Mouse (Mus musculus): Measurements from ENCODE around the gene Gsc. TPM values are rescaled to one million over a fixed set of nuclear protein-coding genes. Genes with fewer than 3 reads are reported as not detected.
"Not testable (repeated sequence)": the region's sequence is repeated elsewhere in the genome, so short reads cannot be mapped to it uniquely, and the experiment has no call there.

Gsc gene
- polyA plus RNA-seq, 1 experiment from 2014 or later, result 1.5 TPM

DNA sequence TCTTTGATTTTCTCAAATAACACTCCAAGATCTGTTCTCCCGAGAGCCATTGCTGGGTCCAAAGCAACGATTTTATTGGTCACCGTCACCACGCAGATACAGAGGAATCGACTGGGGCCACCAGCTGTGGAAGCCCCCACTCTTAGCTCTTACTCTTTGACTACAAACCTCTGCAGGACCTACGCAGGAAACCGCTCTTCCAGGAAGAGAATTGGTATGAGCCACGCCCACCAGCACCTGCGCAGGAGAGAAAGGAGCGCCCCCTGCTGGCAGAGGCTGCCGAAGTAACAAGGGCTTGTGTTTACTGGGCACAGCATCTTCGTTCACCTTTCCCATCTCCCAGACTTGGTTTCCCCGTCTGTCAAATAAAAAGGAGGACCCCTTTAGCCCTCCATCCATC, 25.0 kb downstream of the Gsc start:
- 36% methylated on average over 13 of the region's 13 CpGs for WGBS
- Histone ChIP-seq H3K9me3 (replicated peaks) (no peaks in the 10 kb centered on the region), H3K9ac (no peak overlapping the region), H3K4me2 (replicated peaks) (no peak overlapping the region; the same call in 1 of the 2 replicates), H3K36me3 (no peaks in the 10 kb centered on the region), H3K4me1 (no peaks in the 10 kb centered on the region), H3K4me3 (no peak overlapping the region), H3K27me3 (0 out of 2 replicates have a peak, but pooled peaks cover 2% of the 10 kb centered on the region), H3K27ac (no peak overlapping the region)
- ATAC-seq (ENCODE audit: low FRiP score), result no peak

DNA sequence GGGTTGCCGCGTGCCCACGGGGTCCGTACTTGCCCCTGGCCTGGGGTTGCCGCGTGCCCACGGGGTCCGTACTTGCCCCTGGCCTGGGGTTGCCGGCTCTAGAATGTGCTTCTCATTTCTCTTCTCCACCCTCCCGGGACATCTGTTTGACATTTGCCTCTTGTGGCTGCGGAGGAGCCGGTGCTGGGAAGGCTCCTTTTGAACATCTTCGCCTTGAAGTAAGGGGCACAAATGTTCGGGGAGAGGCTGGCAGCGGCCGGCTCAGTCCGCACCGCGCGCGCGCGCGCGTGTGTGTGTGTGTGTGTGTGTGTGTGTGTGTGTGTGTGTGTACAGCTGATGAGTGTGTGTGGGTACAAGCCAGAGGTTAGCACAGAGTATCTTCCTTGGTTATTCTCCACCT, 26.1 kb downstream of the Gsc start:
- not testable (repeated sequence) for ATAC-seq (ENCODE audit: low FRiP score); H3K27me3 ChIP-seq; H3K9ac ChIP-seq; H3K27ac ChIP-seq; H3K4me1 ChIP-seq; H3K9me3 ChIP-seq (replicated peaks); H3K36me3 ChIP-seq; H3K4me2 ChIP-seq (replicated peaks); H3K4me3 ChIP-seq
- 80% methylated on average over 25 of the region's 25 CpGs for WGBS

DNA sequence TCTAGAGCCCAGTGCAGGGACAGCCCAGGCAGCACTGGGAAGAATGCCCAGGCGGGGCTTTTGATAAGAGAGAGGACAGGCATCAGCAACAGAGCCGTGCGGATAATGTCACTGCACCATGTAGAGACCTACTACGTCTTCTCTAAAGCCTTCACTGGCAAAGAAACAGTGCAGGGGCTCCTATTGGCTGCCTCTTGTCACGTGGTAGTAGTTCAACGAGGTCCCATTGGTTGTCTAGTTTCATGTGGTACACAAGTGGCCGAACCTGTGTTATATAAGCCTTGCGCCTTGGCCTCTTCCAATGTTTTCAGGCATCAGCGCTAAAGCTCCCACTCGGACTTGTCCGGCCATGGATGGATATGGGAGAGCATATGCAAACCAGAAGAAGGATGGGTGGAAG, 29.4 kb downstream of the Gsc start:
- peaks cover 15% of the 10 kb centered on the region for H3K27me3 ChIP-seq
- H3K27ac ChIP-seq, result no peak overlapping the region
- no peak for ATAC-seq (ENCODE audit: low FRiP score)
- no peak overlapping the region for H3K4me3 ChIP-seq
- no peaks in the 10 kb centered on the region for H3K4me1 ChIP-seq
- no peak overlapping the region for H3K9ac ChIP-seq
- H3K9me3 ChIP-seq (replicated peaks), result no peaks in the 10 kb centered on the region
- H3K4me2 ChIP-seq (replicated peaks), result no peak overlapping the region
- H3K36me3 ChIP-seq, result no peaks in the 10 kb centered on the region
- WGBS, result 86% methylated on average over 11 of the region's 11 CpGs

DNA sequence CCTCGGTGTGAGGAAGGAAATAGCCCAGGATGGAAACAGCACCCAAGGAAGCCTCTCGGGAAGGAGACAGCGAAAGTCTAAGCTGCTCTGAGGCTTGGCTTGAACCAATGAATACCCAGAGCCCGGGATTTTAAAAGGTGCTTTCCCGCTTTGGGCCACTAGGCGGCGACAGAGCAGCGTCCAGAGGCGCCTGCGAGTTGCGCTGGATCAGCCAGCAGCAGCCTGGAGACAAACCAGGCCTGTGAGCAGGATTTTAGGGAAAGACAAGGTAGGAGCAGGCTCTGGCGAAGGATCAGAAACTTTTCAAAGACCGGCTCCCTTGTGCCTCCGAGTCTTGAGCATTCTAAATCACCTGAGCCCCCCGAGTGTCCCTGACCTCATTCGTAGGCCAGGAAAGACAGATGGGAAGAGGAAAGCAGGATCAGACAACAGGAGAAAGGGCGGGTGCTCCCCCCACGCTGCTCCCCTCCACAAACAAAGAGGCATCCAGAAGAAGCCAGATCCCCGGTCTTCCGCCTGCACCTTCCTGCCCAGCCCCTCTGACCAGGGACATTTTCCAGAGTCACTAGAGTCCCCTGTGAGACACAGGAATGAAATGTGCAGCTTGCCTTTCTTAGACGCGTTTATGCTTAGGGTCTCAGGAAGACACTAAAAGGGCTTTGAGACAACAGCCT, 32.9 kb downstream of the Gsc start:
- Histone ChIP-seq H3K4me1 (no peaks in the 10 kb centered on the region), H3K36me3 (no peaks in the 10 kb centered on the region), H3K4me3 (no peak overlapping the region), H3K4me2 (replicated peaks) (no peak overlapping the region), H3K27me3 (peaks cover 18% of the 10 kb centered on the region), H3K9me3 (replicated peaks) (no peaks in the 10 kb centered on the region), H3K9ac (peak overlapping the region; percentile 15), H3K27ac (no peak overlapping the region)
- WGBS, result 10% methylated on average over 22 of the region's 22 CpGs
- peak; percentile 57; the same call in 1 of the 2 replicates for ATAC-seq (ENCODE audit: low FRiP score)

DNA sequence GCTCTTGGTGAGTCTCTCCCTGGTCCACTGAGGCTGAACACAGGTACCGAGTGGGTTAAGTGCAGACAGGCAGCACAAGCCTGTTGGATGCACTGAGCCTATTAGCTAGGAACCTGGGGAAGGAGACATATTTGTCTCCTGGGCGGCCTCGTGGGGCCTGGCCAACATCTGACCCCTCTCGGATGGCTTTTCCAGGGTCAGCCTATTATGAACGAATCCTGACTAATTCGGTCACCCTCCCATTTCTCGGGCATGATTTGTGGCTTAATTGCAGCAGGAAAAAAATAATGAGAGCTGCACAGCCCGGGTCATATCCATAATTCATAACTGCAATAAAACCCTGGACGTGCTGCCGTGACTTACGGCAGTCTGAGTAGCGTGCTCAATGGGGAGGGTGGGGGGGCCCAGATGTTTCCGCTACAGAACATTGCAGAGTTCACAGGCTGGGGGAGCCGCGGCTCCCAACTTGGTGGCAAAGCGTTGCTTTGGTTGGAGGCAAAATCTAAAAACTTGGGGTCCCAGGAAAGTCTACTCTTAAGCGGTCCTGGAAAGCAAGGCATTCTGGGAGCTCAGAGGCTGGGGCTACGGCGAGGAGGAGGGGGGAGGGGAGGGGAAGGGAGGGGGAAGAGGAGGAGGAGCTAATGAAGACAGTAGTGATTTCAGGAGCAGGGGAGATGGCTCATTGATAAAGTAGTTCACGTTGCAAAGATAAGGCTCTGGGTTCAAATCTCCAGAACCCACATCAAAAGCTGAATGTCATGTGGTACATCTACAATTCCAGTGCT, 39.0 kb downstream of the Gsc start:
- H3K27ac ChIP-seq, result no peak overlapping the region
- H3K9me3 ChIP-seq (replicated peaks), result no peaks in the 10 kb centered on the region
- no peaks in the 10 kb centered on the region for H3K36me3 ChIP-seq
- peaks cover 9% of the 10 kb centered on the region; the same call in 1 of the 2 replicates for H3K4me1 ChIP-seq
- peak; percentile 38; the same call in 1 of the 2 replicates for ATAC-seq (ENCODE audit: low FRiP score)
- peaks cover 3% of the 10 kb centered on the region for H3K27me3 ChIP-seq
- no peak overlapping the region for H3K9ac ChIP-seq
- H3K4me3 ChIP-seq, result no peak overlapping the region
- H3K4me2 ChIP-seq (replicated peaks), result peak overlapping the region; percentile 17; the same call in 1 of the 2 replicates
- 71% methylated on average over 20 of the region's 20 CpGs for WGBS

DNA sequence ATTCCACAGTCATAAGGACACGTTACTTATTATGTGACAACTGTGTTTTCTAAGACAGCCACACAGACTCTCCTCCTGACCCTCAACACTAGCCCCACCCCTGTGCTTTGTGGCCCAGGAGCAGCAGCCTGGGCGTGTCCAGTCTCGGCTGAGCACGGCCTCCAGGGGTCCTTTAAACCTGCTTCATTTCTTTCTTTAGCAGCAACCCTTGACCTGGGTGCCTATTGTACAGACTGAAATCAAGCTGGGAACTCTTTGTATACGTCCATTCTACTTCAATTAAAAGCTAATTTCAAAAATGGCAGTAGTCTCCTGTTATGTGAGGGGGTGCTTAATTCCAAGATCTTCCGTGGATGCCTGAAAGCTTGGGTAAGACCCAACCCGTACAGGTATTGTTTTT, 39.9 kb downstream of the Gsc start:
- Histone ChIP-seq H3K4me2 (replicated peaks) (no peak overlapping the region), H3K4me3 (no peak overlapping the region), H3K36me3 (no peaks in the 10 kb centered on the region), H3K4me1 (peaks cover 9% of the 10 kb centered on the region; the same call in 1 of the 2 replicates), H3K27ac (no peak overlapping the region), H3K9ac (no peak overlapping the region), H3K27me3 (peaks cover 3% of the 10 kb centered on the region; the same call in 1 of the 2 replicates), H3K9me3 (replicated peaks) (no peaks in the 10 kb centered on the region)
- WGBS, result 28% methylated on average over 7 of the region's 7 CpGs
- no peak for ATAC-seq (ENCODE audit: low FRiP score)

DNA sequence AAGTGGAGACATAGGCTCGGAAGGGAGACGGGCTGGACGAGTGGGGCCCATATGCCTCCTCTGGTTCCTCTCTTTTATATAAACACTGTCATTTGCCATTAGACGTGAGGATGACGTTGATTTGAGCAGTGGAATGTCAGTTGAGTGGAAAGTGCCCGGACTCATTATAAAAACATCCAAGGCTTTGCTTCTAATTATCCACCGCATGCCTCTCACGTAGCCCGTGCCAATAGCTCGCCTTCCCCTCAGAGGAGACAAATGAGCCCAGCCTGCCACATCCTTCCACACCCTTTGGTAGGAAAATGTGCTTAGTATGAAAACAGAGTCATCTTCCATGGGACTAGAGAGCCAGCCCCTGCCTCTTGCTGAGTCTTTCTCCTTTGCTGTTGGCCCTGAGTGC, 41.8 kb downstream of the Gsc start:
- H3K4me3 ChIP-seq, result no peak overlapping the region
- WGBS, result 56% methylated on average over 10 of the region's 10 CpGs
- ATAC-seq (ENCODE audit: low FRiP score), result 0 out of 2 replicates have a peak, but pooled peaks have one; percentile 7
- H3K27me3 ChIP-seq, result no peaks in the 10 kb centered on the region
- no peak overlapping the region for H3K27ac ChIP-seq
- no peak overlapping the region for H3K9ac ChIP-seq
- no peaks in the 10 kb centered on the region for H3K36me3 ChIP-seq
- no peaks in the 10 kb centered on the region for H3K9me3 ChIP-seq (replicated peaks)
- H3K4me2 ChIP-seq (replicated peaks), result no peak overlapping the region
- peaks cover 9% of the 10 kb centered on the region; the same call in 1 of the 2 replicates for H3K4me1 ChIP-seq

DNA sequence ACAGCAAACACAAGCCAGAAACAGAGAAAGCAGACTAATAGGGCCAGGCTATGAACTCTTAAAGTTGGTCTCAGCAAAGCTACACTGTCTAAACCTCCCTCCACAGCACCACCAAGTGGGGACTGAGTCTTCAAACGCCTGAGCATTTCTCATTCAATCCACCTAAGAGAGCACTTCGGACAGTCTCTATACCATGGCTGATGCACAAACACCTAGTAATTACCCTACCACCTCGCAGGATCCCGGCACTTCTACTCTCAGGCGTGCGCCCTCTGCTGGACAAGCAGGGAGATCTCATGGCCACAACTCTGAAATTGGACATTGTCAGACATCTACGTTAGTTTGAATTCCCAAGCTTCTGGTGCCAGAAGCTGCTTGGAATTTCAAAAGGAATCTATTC, 46.2 kb downstream of the Gsc start:
- no peaks in the 10 kb centered on the region for H3K4me1 ChIP-seq
- H3K36me3 ChIP-seq, result no peaks in the 10 kb centered on the region
- WGBS, result 7% methylated on average over 7 of the region's 7 CpGs
- no peaks in the 10 kb centered on the region for H3K9me3 ChIP-seq (replicated peaks)
- no peak overlapping the region for H3K27ac ChIP-seq
- no peak overlapping the region for H3K4me3 ChIP-seq
- no peak overlapping the region for H3K4me2 ChIP-seq (replicated peaks)
- H3K27me3 ChIP-seq, result peaks cover 6% of the 10 kb centered on the region; the same call in 1 of the 2 replicates
- no peak overlapping the region for H3K9ac ChIP-seq
- ATAC-seq (ENCODE audit: low FRiP score), result 0 out of 2 replicates have a peak, but pooled peaks have one; percentile 27

DNA sequence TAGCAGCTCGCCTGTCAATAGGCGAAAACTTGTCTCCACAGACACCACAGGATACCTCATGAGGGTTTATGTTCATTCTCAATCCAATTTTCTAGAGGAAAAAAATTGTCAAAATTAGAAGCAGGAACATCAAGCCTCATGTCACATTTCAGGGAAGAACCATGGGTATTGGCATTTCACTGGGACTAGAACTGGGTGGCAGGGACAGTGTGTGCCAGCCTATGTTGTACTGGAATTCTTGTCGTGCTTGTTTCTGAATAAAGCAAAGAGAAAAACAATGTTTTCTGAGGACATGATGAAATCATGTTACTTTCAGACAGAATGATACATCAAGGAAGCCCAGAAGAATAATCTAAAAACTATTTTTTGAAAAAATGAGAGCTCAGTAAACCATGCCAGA, 47.5 kb downstream of the Gsc start:
- Histone ChIP-seq H3K4me3 (no peak overlapping the region), H3K4me2 (replicated peaks) (no peak overlapping the region), H3K9me3 (replicated peaks) (no peaks in the 10 kb centered on the region), H3K27ac (no peak overlapping the region), H3K27me3 (peaks cover 6% of the 10 kb centered on the region), H3K36me3 (no peaks in the 10 kb centered on the region), H3K4me1 (no peaks in the 10 kb centered on the region), H3K9ac (no peak overlapping the region)
- ATAC-seq (ENCODE audit: low FRiP score), result no peak
- 92% methylated on average over 3 of the region's 3 CpGs for WGBS

DNA sequence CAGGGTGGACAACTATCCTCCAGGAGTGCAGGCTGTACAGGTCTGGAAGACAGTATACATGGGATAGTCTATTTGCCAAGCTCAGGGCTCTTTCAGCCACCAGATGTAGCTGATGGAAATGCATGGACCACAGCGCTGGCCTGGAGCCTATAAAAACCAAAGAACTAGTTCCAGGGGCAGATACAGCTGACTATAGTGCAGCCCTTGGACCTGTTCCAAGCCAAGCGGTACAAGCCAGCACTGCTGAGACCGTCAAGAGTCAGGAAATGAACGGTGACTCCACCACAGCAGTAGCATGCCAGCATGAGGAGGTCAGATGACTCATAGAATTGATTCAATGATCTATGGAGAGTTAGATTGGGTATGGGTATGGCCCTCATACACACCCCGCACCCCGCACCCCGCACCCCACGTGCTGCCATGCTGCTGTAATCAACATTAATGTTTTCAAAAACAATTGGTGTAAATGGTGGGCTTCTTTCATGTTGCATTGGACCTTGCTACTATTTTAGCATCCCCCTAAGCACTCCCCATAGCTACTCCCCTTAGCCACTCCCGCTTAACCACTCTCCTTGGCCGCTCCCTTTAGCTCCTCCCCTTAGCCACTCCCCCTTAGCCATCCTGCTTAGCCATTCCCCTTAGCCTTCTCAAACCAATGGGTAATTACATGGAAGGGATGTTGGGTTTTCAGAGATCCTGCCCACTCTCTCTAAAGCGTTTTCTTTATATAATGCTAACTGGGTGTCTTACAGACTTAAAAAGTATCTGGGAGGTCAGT, 50.3 kb downstream of the Gsc start:
- no peaks in the 10 kb centered on the region for H3K9me3 ChIP-seq (replicated peaks)
- 72% methylated on average over 11 of the region's 11 CpGs for WGBS
- H3K4me3 ChIP-seq, result no peak overlapping the region
- H3K4me2 ChIP-seq (replicated peaks), result no peak overlapping the region
- no peaks in the 10 kb centered on the region for H3K36me3 ChIP-seq
- H3K27me3 ChIP-seq, result peaks cover 6% of the 10 kb centered on the region
- 0 out of 2 replicates have a peak, but pooled peaks cover 5% of the 10 kb centered on the region for H3K4me1 ChIP-seq
- H3K27ac ChIP-seq, result no peak overlapping the region
- no peak overlapping the region for H3K9ac ChIP-seq
- no peak for ATAC-seq (ENCODE audit: low FRiP score)

Measured in hindbrain, embryonic 12.5 days (tissue).